Mouse (Mus musculus): ENCODE measurements at regions not wholly inside any gene's neighbourhood (a gene's known extent, or its start where the extent isn't known, plus 50 kb on each side); places are given as distances from the start of the nearest gene placed in this dataset.

DNA sequence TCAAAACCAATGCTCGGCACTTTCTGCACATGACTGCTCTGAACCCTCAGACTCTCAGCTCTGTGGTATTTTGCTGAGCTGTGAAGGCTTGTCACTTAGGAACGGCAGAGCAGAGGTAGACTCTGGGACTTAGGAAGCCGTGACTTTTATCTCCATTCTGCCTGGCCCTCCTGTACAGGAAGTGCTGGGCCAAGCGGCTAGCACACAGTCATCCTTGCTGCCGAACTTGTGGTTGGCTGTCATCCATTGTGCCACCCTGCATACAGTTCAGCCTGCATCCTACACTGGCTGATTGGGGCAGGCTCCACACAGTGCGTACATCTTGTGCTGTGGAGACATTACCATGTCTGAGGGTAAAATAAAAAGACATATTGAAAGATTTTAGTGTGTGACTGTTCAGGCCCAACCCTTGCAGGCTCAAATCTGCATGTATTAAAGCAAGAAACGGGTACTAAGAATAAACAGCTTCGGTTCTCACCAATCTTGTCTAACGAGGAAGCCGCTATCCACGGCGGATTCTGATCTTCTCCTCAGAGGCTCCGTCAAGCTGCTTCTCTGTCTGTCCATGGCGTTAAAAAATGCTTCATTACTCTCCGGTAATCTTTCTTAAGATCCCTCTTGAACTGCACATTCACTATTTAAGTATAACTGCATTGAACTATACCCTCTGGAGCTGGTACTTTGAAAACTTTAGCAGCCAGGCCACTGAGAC lies 54.4 kb upstream of the Bod1 start:
- TF ChIP-seq CTCF (IDR thresholded peaks at IDR 0.05; ENCODE audit: borderline replicate concordance, control insufficient read depth, extremely low read depth, insufficient read depth, low read length, poor library complexity): no peak
- TF ChIP-seq POLR2A (IDR thresholded peaks at IDR 0.05; ENCODE audit: control insufficient read depth, extremely low read depth, insufficient read depth, low read length, poor library complexity): no peak
